Comparison of ENCODE assay signal across 11 mouse cellular contexts in genomic region chr17:44162514-44162913, GRCm38 (mm10). TPM values are rescaled to one million over a fixed set of nuclear protein-coding genes. Genes with fewer than 3 reads are reported as not detected.
A peak's percentile ranks its signal among the peaks of the same experiment; 100 is the strongest.
DNase-seq lines count a peak whose midpoint lies in the region; ATAC-seq lines count a peak whose summit lies in the region.
"Had no signal": no experiment of that assay in that cellular context is flagged by ENCODE, and none has a peak within 500 bp of the region (broad histone marks: within the 10 kb centered on the region; RNA-seq: fewer than 3 reads in every experiment).

No protein-coding gene starts in this region.

- peak overlapping the region; percentile 10; the same call in 1 of the 2 replicates for H3K4me3 ChIP-seq in heart, embryonic 12.5 days
- peak overlapping the region; percentile 14; the same call in 1 of the 2 replicates for H3K4me3 ChIP-seq in lung, embryonic 16.5 days (ENCODE audit: low read length)
- H3K4me3 ChIP-seq: midbrain, embryonic 12.5 days; neural tube, embryonic 15.5 days had no signal

- 22% methylated on average over 5 of the region's 5 CpGs for WGBS in heart, embryonic 12.5 days
- 8% methylated on average over 5 of the region's 5 CpGs for WGBS in lung, embryonic 16.5 days

- no peak overlapping the region for H3K27ac ChIP-seq in heart, embryonic 12.5 days (ENCODE audit: poor library complexity, severe bottlenecking)
- peak overlapping the region; percentile 83 for H3K27ac ChIP-seq in lung, embryonic 16.5 days (ENCODE audit: low read length)
- H3K27ac ChIP-seq: midbrain, embryonic 12.5 days; neural tube, embryonic 15.5 days had no signal

- ATAC-seq in heart, embryonic 12.5 days (ENCODE audit: insufficient number of reproducible peaks, low FRiP score) = no peak
- peak; percentile 48; the same call in 1 of the 2 replicates for ATAC-seq in lung, embryonic 16.5 days (ENCODE audit: low read depth)

- H3K4me1 ChIP-seq in heart, embryonic 12.5 days (replicated peaks) = peaks cover 8% of the 10 kb centered on the region
- peaks cover 11% of the 10 kb centered on the region for H3K4me1 ChIP-seq in lung, embryonic 16.5 days (replicated peaks; ENCODE audit: control insufficient read depth, insufficient read depth, low read length)
- H3K4me1 ChIP-seq: midbrain, embryonic 12.5 days; neural tube, embryonic 15.5 days had no signal

- no peaks in the 10 kb centered on the region for H3K27me3 ChIP-seq in heart, embryonic 12.5 days (replicated peaks)
- H3K27me3 ChIP-seq in lung, embryonic 16.5 days (ENCODE audit: control insufficient read depth, insufficient read depth, low read depth, low read length) = no peaks in the 10 kb centered on the region
- H3K27me3 ChIP-seq: midbrain, embryonic 12.5 days; neural tube, embryonic 15.5 days had no signal

- H3K36me3 ChIP-seq in heart, embryonic 12.5 days = no peaks in the 10 kb centered on the region
- H3K36me3 ChIP-seq in lung, embryonic 16.5 days (ENCODE audit: control insufficient read depth, insufficient read depth, low read length) = no peaks in the 10 kb centered on the region
- H3K36me3 ChIP-seq: midbrain, embryonic 12.5 days; neural tube, embryonic 15.5 days had no signal

- H3K9ac ChIP-seq in heart, embryonic 12.5 days = 0 out of 2 replicates have a peak overlapping the region, but pooled peaks have one; percentile 10
- H3K9ac ChIP-seq in lung, embryonic 16.5 days (ENCODE audit: low read length) = no peak overlapping the region
- H3K9ac ChIP-seq: midbrain, embryonic 12.5 days; neural tube, embryonic 15.5 days had no signal

- peak overlapping the region; percentile 39 for H3K4me2 ChIP-seq in heart, embryonic 12.5 days
- H3K4me2 ChIP-seq in lung, embryonic 16.5 days (ENCODE audit: low read depth, low read length) = peak overlapping the region; percentile 34
- H3K4me2 ChIP-seq: midbrain, embryonic 12.5 days; neural tube, embryonic 15.5 days had no signal

- 0 out of 2 replicates have a peak, but pooled peaks cover 4% of the 10 kb centered on the region for H3K9me3 ChIP-seq in heart, embryonic 12.5 days (replicated peaks)
- no peaks in the 10 kb centered on the region for H3K9me3 ChIP-seq in lung, embryonic 16.5 days (ENCODE audit: control insufficient read depth, low read length)
- H3K9me3 ChIP-seq: midbrain, embryonic 12.5 days had no signal

- no peak for DNase-seq in heart, adult 9 months (ENCODE audit: low spot score in 2 of 2)
- peak; percentile 70 for DNase-seq in 3T3-L1 (ENCODE audit: low read depth, low spot score)
- DNase-seq in adipocyte (ENCODE audit: low spot score) = peak; percentile 50
- no peak for DNase-seq in frontal cortex, postnatal 25 days (ENCODE audit: low spot score in 2 of 2)
- no peak for DNase-seq in retina, embryonic 14.5 days (ENCODE audit: low spot score)
- no peak for DNase-seq in layer of hippocampus, adult 9-10 months (ENCODE audit: low spot score)
- DNase-seq: right cerebral cortex, postnatal 14 days had no signal

RNA-seq across cellular contexts. Expression of gene Clic5, which starts 25.9 kb away (rescaled TPM):
- 10.2 and 10.6 TPM in 2 replicates for polyA plus RNA-seq in heart, embryonic 12.5 days (2016; fragmentation: Nextera tagmentation; extraction: Ambion mirVana)
- 24.8 and 29.1 TPM in 2 replicates for polyA plus RNA-seq in lung, embryonic 16.5 days (2015; fragmentation: Nextera tagmentation; extraction: Ambion mirVana)

RNA-seq across cellular contexts. Expression of gene Enpp4, which starts 56.9 kb away (rescaled TPM):
- polyA plus RNA-seq in heart, embryonic 12.5 days (2016; fragmentation: Nextera tagmentation; extraction: Ambion mirVana) = 7.2 and 8.1 TPM in 2 replicates
- 6.0 and 6.3 TPM in 2 replicates for polyA plus RNA-seq in lung, embryonic 16.5 days (2015; fragmentation: Nextera tagmentation; extraction: Ambion mirVana)

Comparison
In these comparisons a context has a peak if more than half of its experiments do, and no peak if none do; other contexts are left out.
1. DNase-seq: peak in 3T3-L1 (single experiment) and adipocyte (single experiment); none in heart, adult 9 months (0 of 2), frontal cortex, postnatal 25 days (0 of 2), retina, embryonic 14.5 days (single experiment) and layer of hippocampus, adult 9-10 months (single experiment).